Mouse (Mus musculus): ENCODE results near the gene Oprl1. TPM values are rescaled to one million over a fixed set of nuclear protein-coding genes. Genes with fewer than 3 reads are reported as not detected.
A peak's percentile ranks its signal among the peaks of the same experiment; 100 is the strongest.

Gene Oprl1
- polyA plus RNA-seq, 1 experiment from 2014 or later, result 105 TPM

GRCm38 (mm10) chr2:181765251-181765650 lies 50.4 kb downstream of the Oprl1 start:
- Histone ChIP-seq H3K9me3 (ENCODE audit: control insufficient read depth, low read length) (no peaks in the 10 kb centered on the region), H3K27me3 (ENCODE audit: control insufficient read depth, insufficient read depth, low read length) (no peaks in the 10 kb centered on the region), H3K36me3 (ENCODE audit: control insufficient read depth, insufficient read depth, low read length) (no peaks in the 10 kb centered on the region), H3K4me2 (ENCODE audit: low read depth, low read length) (peak overlapping the region; percentile 88), H3K4me1 (ENCODE audit: control insufficient read depth, insufficient read depth, low read length) (peaks cover 42% of the 10 kb centered on the region), H3K9ac (replicated peaks; ENCODE audit: low read depth, low read length) (peak overlapping the region; percentile 17; the same call in 1 of the 2 replicates), H3K27ac (ENCODE audit: low read depth, low read length) (peak overlapping the region; percentile 85), H3K4me3 (ENCODE audit: low read depth, low read length) (peak overlapping the region; percentile 16; the same call in 1 of the 2 replicates)
- WGBS, result 23% methylated on average over 4 of the region's 4 CpGs
- ATAC-seq (ENCODE audit: low read depth), result no peak

DNA sequence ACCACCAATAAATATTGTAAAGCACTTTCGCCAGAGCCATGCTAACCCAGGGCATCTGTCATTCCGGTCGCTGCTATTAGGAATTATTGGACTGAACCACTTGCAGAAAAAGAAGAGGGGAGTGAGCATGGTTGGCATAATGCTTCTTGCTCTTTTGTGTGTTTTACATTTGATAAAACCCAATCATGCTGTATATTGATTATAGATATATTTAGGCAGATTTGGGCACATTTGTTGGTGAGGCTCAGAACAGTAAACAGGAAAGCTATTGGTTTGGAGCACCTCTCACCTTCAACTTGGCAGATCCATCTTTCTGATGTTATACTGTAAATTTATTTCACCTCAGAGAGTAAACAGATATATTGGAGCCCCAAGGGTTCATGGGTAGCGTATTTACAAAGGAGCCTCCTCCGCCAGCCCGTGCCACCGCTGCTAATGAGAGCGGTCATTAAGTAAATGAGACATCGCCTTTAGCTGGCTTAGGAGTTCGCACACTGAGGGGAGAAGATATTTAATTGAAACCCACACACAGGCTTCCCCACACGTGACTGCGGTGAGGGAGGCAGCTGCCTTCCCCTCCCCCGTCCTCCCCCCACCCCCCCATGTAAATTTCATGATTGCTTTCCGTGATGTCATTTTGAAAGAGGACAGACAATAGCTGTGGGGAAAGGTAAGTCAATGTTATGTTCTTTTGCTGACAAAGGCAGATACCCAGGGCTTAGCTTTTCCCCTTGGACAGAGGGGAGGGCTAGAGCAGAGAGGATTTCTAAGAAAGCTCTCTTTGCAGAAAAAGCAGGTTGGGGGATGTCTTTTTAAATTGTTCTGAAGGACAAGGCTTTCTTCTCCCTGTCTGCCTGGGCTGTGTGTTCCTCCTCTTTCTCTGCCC lies 52.1 kb downstream of the Oprl1 start:
- Histone ChIP-seq H3K27ac (ENCODE audit: low read depth, low read length) (peak overlapping the region; percentile 95), H3K27me3 (ENCODE audit: control insufficient read depth, insufficient read depth, low read length) (no peaks in the 10 kb centered on the region), H3K4me1 (ENCODE audit: control insufficient read depth, insufficient read depth, low read length) (peaks cover 42% of the 10 kb centered on the region), H3K9ac (replicated peaks; ENCODE audit: low read depth, low read length) (peak overlapping the region; percentile 76), H3K4me2 (ENCODE audit: low read depth, low read length) (peak overlapping the region; percentile 88), H3K4me3 (ENCODE audit: low read depth, low read length) (peak overlapping the region; percentile 62), H3K36me3 (ENCODE audit: control insufficient read depth, insufficient read depth, low read length) (no peaks in the 10 kb centered on the region), H3K9me3 (ENCODE audit: control insufficient read depth, low read length) (no peaks in the 10 kb centered on the region)
- WGBS, result 11% methylated on average over 14 of the region's 14 CpGs
- peak; percentile 89 for ATAC-seq (ENCODE audit: low read depth)

DNA sequence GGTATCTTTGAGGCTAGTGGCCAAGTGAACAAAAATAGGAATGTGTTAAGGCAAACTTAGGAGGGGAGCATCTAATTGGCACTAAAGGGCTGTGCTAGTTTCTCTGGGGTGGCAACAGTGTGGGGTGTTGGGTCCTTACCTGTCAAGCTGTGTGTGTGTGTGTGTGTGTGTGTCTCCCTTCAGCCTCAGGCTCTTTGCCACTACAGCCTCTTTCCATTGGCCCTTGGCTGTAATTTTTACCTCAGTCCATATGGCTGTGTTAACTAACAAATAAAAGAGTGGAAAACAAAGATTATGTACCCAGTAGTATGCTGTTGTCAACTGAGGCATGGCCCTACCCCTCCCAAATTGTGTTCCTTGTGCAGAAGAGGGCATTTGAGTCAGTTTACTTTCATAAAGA lies 53.6 kb downstream of the Oprl1 start:
- Histone ChIP-seq H3K4me2 (ENCODE audit: low read depth, low read length) (peak overlapping the region; percentile 88), H3K36me3 (ENCODE audit: control insufficient read depth, insufficient read depth, low read length) (no peaks in the 10 kb centered on the region), H3K4me1 (ENCODE audit: control insufficient read depth, insufficient read depth, low read length) (peaks cover 37% of the 10 kb centered on the region), H3K27me3 (ENCODE audit: control insufficient read depth, insufficient read depth, low read length) (no peaks in the 10 kb centered on the region), H3K9me3 (ENCODE audit: control insufficient read depth, low read length) (no peaks in the 10 kb centered on the region), H3K9ac (replicated peaks; ENCODE audit: low read depth, low read length) (peak overlapping the region; percentile 43), H3K4me3 (ENCODE audit: low read depth, low read length) (peak overlapping the region; percentile 62), H3K27ac (ENCODE audit: low read depth, low read length) (no peak overlapping the region)
- ATAC-seq (ENCODE audit: low read depth), result no peak

- Histone ChIP-seq H3K27me3 (ENCODE audit: control insufficient read depth, insufficient read depth, low read length) (no peaks in the 10 kb centered on the region), H3K36me3 (ENCODE audit: control insufficient read depth, insufficient read depth, low read length) (no peaks in the 10 kb centered on the region), H3K27ac (ENCODE audit: low read depth, low read length) (no peak overlapping the region), H3K9me3 (ENCODE audit: control insufficient read depth, low read length) (no peaks in the 10 kb centered on the region), H3K9ac (replicated peaks; ENCODE audit: low read depth, low read length) (0 out of 2 replicates have a peak overlapping the region, but pooled peaks have one; percentile 43), H3K4me1 (ENCODE audit: control insufficient read depth, insufficient read depth, low read length) (peaks cover 32% of the 10 kb centered on the region), H3K4me3 (ENCODE audit: low read depth, low read length) (peak overlapping the region; percentile 62), H3K4me2 (ENCODE audit: low read depth, low read length) (peak overlapping the region; percentile 88)
- WGBS, result 54% methylated on average over 2 of the region's 2 CpGs
- ATAC-seq (ENCODE audit: low read depth), result no peak
Measured at GRCm38 (mm10) chr2:181769397-181769796, 54.6 kb downstream of the Oprl1 start.

Other genes with a start within 250 kb of the Oprl1 start
- not detected in 2 replicates for gene Abhd16b, start 221.8 kb upstream of the Oprl1 start, polyA plus RNA-seq (2014; fragmentation: Nextera tagmentation; extraction: Ambion mirVana)
- 116 and 120 TPM in 2 replicates for gene Tpd52l2, start 217.9 kb upstream of the Oprl1 start, polyA plus RNA-seq (2014; fragmentation: Nextera tagmentation; extraction: Ambion mirVana)
- gene Dnajc5, start 194.5 kb upstream of the Oprl1 start, polyA plus RNA-seq (2014; fragmentation: Nextera tagmentation; extraction: Ambion mirVana), result 245 and 250 TPM in 2 replicates
- gene Uckl1, start 130.1 kb upstream of the Oprl1 start, polyA plus RNA-seq (2014; fragmentation: Nextera tagmentation; extraction: Ambion mirVana), result 61.3 and 66.6 TPM in 2 replicates
- gene Prpf6, start 123.1 kb upstream of the Oprl1 start, polyA plus RNA-seq (2014; fragmentation: Nextera tagmentation; extraction: Ambion mirVana), result 50.3 and 65.6 TPM in 2 replicates
- gene Zfp512b, start 122.2 kb upstream of the Oprl1 start, polyA plus RNA-seq (2014; fragmentation: Nextera tagmentation; extraction: Ambion mirVana), result 85.1 and 87.5 TPM in 2 replicates
- gene Samd10, start 115.8 kb upstream of the Oprl1 start, polyA plus RNA-seq (2014; fragmentation: Nextera tagmentation; extraction: Ambion mirVana), result 189 and 220 TPM in 2 replicates
- gene Gm29797, start 58.0 kb upstream of the Oprl1 start, polyA plus RNA-seq (2014; fragmentation: Nextera tagmentation; extraction: Ambion mirVana), result not detected in 2 replicates
- gene Sox18, start 43.4 kb upstream of the Oprl1 start, polyA plus RNA-seq (2014; fragmentation: Nextera tagmentation; extraction: Ambion mirVana), result 12.7 and 17.0 TPM in 2 replicates
- 49.6 and 54.8 TPM in 2 replicates for gene Tcea2, start 34.7 kb upstream of the Oprl1 start, polyA plus RNA-seq (2014; fragmentation: Nextera tagmentation; extraction: Ambion mirVana)
- 53.6 and 66.3 TPM in 2 replicates for gene Rgs19, start 21.0 kb upstream of the Oprl1 start, polyA plus RNA-seq (2014; fragmentation: Nextera tagmentation; extraction: Ambion mirVana)
- not detected in 2 replicates for gene Lkaaear1, start 16.6 kb upstream of the Oprl1 start, polyA plus RNA-seq (2014; fragmentation: Nextera tagmentation; extraction: Ambion mirVana)
- gene Myt1, start 48.3 kb downstream of the Oprl1 start, polyA plus RNA-seq (2014; fragmentation: Nextera tagmentation; extraction: Ambion mirVana), result 26.9 and 28.7 TPM in 2 replicates
- gene Pcmtd2, start 122.8 kb downstream of the Oprl1 start, polyA plus RNA-seq (2014; fragmentation: Nextera tagmentation; extraction: Ambion mirVana), result 30.6 and 38.7 TPM in 2 replicates
- 80.2 and 86.0 TPM in 2 replicates for gene Polr3k, start 149.3 kb downstream of the Oprl1 start, polyA plus RNA-seq (2014; fragmentation: Nextera tagmentation; extraction: Ambion mirVana)

All from neural tube, embryonic 14.5 days (tissue).